Mouse (Mus musculus) midbrain, embryonic 13.5 days (tissue): ENCODE results near the gene Mecom. TPM values are rescaled to one million over a fixed set of nuclear protein-coding genes. Genes with fewer than 3 reads are reported as not detected.

ENCODE experiments used
- ATAC-seq: fragments of 200-750 bp; cut with Nextera tagmentation; 2 replicates; pipeline ENCODE4 v1.8.0; 2017; ENCODE audit warnings: mild to moderate bottlenecking, moderate TSS enrichment, moderate library complexity
- H3K27ac ChIP-seq: fragments of 300-500 bp; sonication (generic); 2 replicates; pipeline ENCODE4 v1.5.1; 2015; ENCODE audit warnings: inconsistent platforms, mild to moderate bottlenecking, moderate library complexity
- H3K27me3 ChIP-seq: fragments of 300-500 bp; sonication (generic); 2 replicates; pipeline ENCODE4 v1.6.1; 2015; ENCODE audit warnings: mild to moderate bottlenecking, inconsistent platforms
- H3K36me3 ChIP-seq: fragments of 300-500 bp; sonication (generic); 2 replicates; pipeline ENCODE4 v1.6.1; 2015; ENCODE audit warnings: mild to moderate bottlenecking, inconsistent platforms
- H3K4me1 ChIP-seq: fragments of 300-500 bp; sonication (generic); replicated peaks from 2 replicates; pipeline ENCODE4 v1.6.1; 2015; ENCODE audit warnings: inconsistent platforms
- H3K4me2 ChIP-seq: fragments of 300-500 bp; sonication (generic); replicated peaks from 2 replicates; pipeline ENCODE4 v1.6.1; 2015; ENCODE audit warnings: moderate library complexity, mild to moderate bottlenecking, inconsistent platforms
- H3K4me3 ChIP-seq: fragments of 300-500 bp; sonication (generic); replicated peaks from 2 replicates; pipeline ENCODE4 v1.5.1; 2015; ENCODE audit warnings: mild to moderate bottlenecking, inconsistent platforms
- H3K9ac ChIP-seq: fragments of 300-500 bp; sonication (generic); replicated peaks from 2 replicates; pipeline ENCODE4 v1.6.1; 2015; ENCODE audit warnings: mild to moderate bottlenecking, inconsistent platforms
- H3K9me3 ChIP-seq: fragments of 300-500 bp; sonication (generic); 2 replicates; pipeline ENCODE4 v1.6.1; 2016; ENCODE audit warnings: mild to moderate bottlenecking, inconsistent platforms
- WGBS: fragments of 180-500 bp; shearing (Covaris S2); methylation state at CpG from one replicate; pipeline ENCODE4 v1.1.7; 2015; 5-methylcytosine and 5-hydroxymethylcytosine counted together
- polyA plus RNA-seq: library from polyadenylated mRNA; unstranded; fragments of >200 nt; fragmentation: Nextera tagmentation; extraction: Ambion mirVana; gene quantifications from 2 replicates; pipeline ENCODE4 v1.2.1, GENCODE M21; 2015

Gene Mecom
- polyA plus RNA-seq, 1 experiment from 2014 or later = 11.1 TPM

- no peaks in the 10 kb centered on the region for H3K36me3 ChIP-seq
- H3K27me3 ChIP-seq = no peaks in the 10 kb centered on the region
- no peak overlapping the region for H3K4me2 ChIP-seq
- H3K9ac ChIP-seq = no peak overlapping the region
- H3K27ac ChIP-seq = no peak overlapping the region
- H3K9me3 ChIP-seq = no peaks in the 10 kb centered on the region
- no peaks in the 10 kb centered on the region for H3K4me1 ChIP-seq
- no peak for ATAC-seq
- 89% methylated on average over 3 of the region's 3 CpGs for WGBS
- H3K4me3 ChIP-seq = no peak overlapping the region
Observed at GRCm38 (mm10) chr3:30091860-30092259, 455.9 kb downstream of the Mecom start.

DNA sequence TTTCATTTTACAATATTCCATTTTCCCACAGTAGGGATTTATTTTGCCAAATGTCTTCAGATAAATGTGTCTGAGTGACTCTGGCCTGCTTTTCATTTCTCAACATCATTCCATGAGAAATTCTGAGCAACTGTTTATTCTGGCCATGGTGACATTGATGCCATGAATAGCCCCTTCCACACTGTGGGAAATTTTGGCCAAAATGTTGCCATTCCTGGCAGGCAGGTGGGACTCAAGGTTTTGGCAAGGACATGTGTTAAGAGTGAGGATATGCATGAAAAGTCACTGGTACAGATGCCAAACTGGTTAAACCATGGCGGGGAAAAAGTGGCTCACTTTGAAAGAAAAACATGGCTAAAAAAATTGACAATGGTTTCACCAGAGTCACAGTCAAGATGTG, 456.4 kb downstream of the Mecom start:
- H3K36me3 ChIP-seq = no peaks in the 10 kb centered on the region
- no peaks in the 10 kb centered on the region for H3K4me1 ChIP-seq
- no peak for ATAC-seq
- H3K9ac ChIP-seq = no peak overlapping the region
- no peaks in the 10 kb centered on the region for H3K27me3 ChIP-seq
- H3K27ac ChIP-seq = no peak overlapping the region
- no peak overlapping the region for H3K4me3 ChIP-seq
- H3K4me2 ChIP-seq = no peak overlapping the region
- H3K9me3 ChIP-seq = no peaks in the 10 kb centered on the region
- 79% methylated on average over 1 of the region's 1 CpGs for WGBS

- Histone ChIP-seq H3K9me3 (no peaks in the 10 kb centered on the region), H3K27ac (no peak overlapping the region), H3K4me1 (0 out of 2 replicates have a peak, but pooled peaks cover 2% of the 10 kb centered on the region), H3K27me3 (no peaks in the 10 kb centered on the region), H3K4me3 (no peak overlapping the region), H3K36me3 (no peaks in the 10 kb centered on the region), H3K9ac (no peak overlapping the region), H3K4me2 (no peak overlapping the region)
- WGBS = 84% methylated on average over 6 of the region's 6 CpGs
- ATAC-seq = no peak
Observed at GRCm38 (mm10) chr3:30086139-30086538, 461.7 kb downstream of the Mecom start.

DNA sequence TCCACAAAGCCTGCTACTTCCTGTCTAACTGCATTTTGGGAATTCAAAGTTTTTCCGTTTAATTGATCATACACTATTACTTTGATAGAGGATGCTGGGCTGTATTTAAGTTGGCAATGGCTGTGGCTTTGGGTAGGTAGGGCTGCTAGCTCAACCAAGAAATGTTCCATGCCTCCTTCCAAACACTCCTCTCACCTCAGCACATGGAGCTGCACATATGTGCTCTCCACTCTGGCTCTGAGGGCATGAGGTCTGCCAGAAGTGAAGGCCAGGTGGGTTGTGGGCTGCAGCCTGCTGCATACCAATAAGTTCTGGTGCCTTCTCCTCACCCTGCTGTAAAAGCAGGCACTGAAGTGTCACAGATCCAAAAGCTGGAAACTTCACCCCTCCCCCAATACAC, 464.0 kb downstream of the Mecom start:
- no peak overlapping the region for H3K9ac ChIP-seq
- H3K36me3 ChIP-seq = no peaks in the 10 kb centered on the region
- no peak overlapping the region for H3K27ac ChIP-seq
- no peak for ATAC-seq
- H3K4me2 ChIP-seq = no peak overlapping the region
- H3K27me3 ChIP-seq = no peaks in the 10 kb centered on the region
- WGBS = 88% methylated on average over 1 of the region's 1 CpGs
- no peaks in the 10 kb centered on the region for H3K9me3 ChIP-seq
- H3K4me1 ChIP-seq = 0 out of 2 replicates have a peak, but pooled peaks cover 2% of the 10 kb centered on the region
- H3K4me3 ChIP-seq = no peak overlapping the region

GRCm38 (mm10) chr3:30083268-30083667, 464.5 kb downstream of the Mecom start:
- H3K9ac ChIP-seq = no peak overlapping the region
- WGBS = 90% methylated on average over 9 of the region's 9 CpGs
- H3K4me3 ChIP-seq = no peak overlapping the region
- H3K9me3 ChIP-seq = no peaks in the 10 kb centered on the region
- ATAC-seq = no peak
- no peak overlapping the region for H3K27ac ChIP-seq
- no peaks in the 10 kb centered on the region for H3K27me3 ChIP-seq
- H3K4me1 ChIP-seq = 0 out of 2 replicates have a peak, but pooled peaks cover 2% of the 10 kb centered on the region
- no peak overlapping the region for H3K4me2 ChIP-seq
- no peaks in the 10 kb centered on the region for H3K36me3 ChIP-seq

DNA sequence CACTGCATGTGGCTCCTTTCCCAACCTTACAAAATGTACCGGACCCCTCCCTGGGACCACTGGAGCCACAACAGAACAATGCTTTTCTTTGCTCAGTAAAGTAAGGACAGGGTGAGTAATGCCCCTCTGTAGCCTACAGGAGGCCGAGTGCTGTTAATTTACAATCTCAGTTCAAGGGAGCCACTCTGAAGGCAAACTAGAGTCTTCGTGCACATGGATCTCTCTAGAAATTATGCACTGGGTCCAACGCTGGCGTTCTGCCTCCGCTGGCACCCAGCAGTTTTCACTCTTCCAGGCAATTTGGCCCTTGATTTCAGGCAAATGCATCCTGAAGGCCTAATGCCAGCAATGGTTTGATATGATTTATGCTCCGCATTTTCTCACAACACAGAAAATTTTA, 467.0 kb downstream of the Mecom start:
- H3K27ac ChIP-seq = no peak overlapping the region
- H3K4me3 ChIP-seq = no peak overlapping the region
- H3K4me1 ChIP-seq = 0 out of 2 replicates have a peak, but pooled peaks cover 2% of the 10 kb centered on the region
- no peak overlapping the region for H3K4me2 ChIP-seq
- no peaks in the 10 kb centered on the region for H3K9me3 ChIP-seq
- WGBS = 84% methylated on average over 7 of the region's 7 CpGs
- H3K27me3 ChIP-seq = no peaks in the 10 kb centered on the region
- no peak overlapping the region for H3K9ac ChIP-seq
- no peaks in the 10 kb centered on the region for H3K36me3 ChIP-seq
- ATAC-seq = no peak

DNA sequence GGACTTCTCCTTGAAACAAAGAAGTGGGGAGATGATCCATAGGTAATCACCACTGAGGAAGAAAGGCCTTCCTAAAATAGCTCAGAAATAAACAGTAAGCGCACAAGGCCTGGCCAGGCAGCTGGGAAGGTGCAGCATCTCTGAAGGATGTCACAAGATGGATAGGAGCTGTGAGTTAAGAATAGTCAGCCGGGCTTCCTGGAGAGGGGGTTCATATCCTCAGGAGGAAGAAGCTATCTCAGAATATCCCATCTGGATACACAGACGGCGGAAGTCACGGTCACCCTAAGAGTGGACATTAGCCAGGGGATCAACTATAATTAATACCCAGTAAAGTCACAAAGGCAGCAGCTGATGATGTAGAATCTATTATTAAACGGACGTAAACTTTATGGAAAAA, 471.3 kb downstream of the Mecom start:
- peaks cover 4% of the 10 kb centered on the region; the same call in 1 of the 2 replicates for H3K4me1 ChIP-seq
- H3K9ac ChIP-seq = no peak overlapping the region
- no peak for ATAC-seq
- H3K9me3 ChIP-seq = no peaks in the 10 kb centered on the region
- H3K36me3 ChIP-seq = no peaks in the 10 kb centered on the region
- no peak overlapping the region for H3K4me3 ChIP-seq
- no peaks in the 10 kb centered on the region for H3K27me3 ChIP-seq
- no peak overlapping the region for H3K27ac ChIP-seq
- WGBS = 95% methylated on average over 7 of the region's 7 CpGs
- no peak overlapping the region for H3K4me2 ChIP-seq

DNA sequence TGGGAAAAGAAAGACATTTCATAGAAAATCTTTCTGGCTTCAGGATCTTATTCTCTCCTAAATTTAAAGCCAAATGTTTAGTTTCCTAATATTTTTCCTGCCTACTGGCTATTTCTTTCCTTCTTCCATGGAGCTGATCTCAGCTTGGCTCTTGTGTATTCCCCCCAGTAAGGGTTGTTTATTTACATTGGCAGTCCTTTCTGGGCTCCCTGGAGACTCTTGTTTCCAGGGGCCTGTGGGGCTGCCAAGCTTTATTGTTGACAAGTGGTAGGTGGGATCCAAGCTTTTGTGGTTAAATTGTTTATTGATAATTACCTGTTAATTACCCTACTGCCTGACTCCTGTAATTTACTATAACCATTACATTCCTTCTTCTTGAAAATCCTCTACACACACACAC, 476.5 kb downstream of the Mecom start:
- Histone ChIP-seq H3K9me3 (no peaks in the 10 kb centered on the region), H3K27me3 (no peaks in the 10 kb centered on the region), H3K4me2 (no peak overlapping the region), H3K9ac (no peak overlapping the region), H3K36me3 (no peaks in the 10 kb centered on the region), H3K4me1 (peaks cover 4% of the 10 kb centered on the region; the same call in 1 of the 2 replicates), H3K4me3 (no peak overlapping the region), H3K27ac (no peak overlapping the region)
- no peak for ATAC-seq

- H3K4me2 ChIP-seq = no peak overlapping the region
- no peak overlapping the region for H3K27ac ChIP-seq
- 82% methylated on average over 7 of the region's 7 CpGs for WGBS
- H3K4me3 ChIP-seq = no peak overlapping the region
- no peaks in the 10 kb centered on the region for H3K4me1 ChIP-seq
- no peaks in the 10 kb centered on the region for H3K27me3 ChIP-seq
- ATAC-seq = no peak
- H3K9me3 ChIP-seq = no peaks in the 10 kb centered on the region
- no peaks in the 10 kb centered on the region for H3K36me3 ChIP-seq
- no peak overlapping the region for H3K9ac ChIP-seq
Observed at GRCm38 (mm10) chr3:30066519-30066918, 481.3 kb downstream of the Mecom start.

- WGBS = 95% methylated on average over 7 of the region's 7 CpGs
- Histone ChIP-seq H3K9ac (no peak overlapping the region), H3K27me3 (no peaks in the 10 kb centered on the region), H3K4me3 (no peak overlapping the region), H3K4me1 (no peaks in the 10 kb centered on the region), H3K36me3 (no peaks in the 10 kb centered on the region), H3K9me3 (no peaks in the 10 kb centered on the region), H3K27ac (no peak overlapping the region), H3K4me2 (no peak overlapping the region)
- ATAC-seq = no peak
Observed at GRCm38 (mm10) chr3:30060058-30060457, 487.8 kb downstream of the Mecom start.

- H3K4me3 ChIP-seq = no peak overlapping the region
- no peak for ATAC-seq
- H3K36me3 ChIP-seq = no peaks in the 10 kb centered on the region
- H3K4me1 ChIP-seq = no peaks in the 10 kb centered on the region
- WGBS = 89% methylated on average over 4 of the region's 4 CpGs
- H3K27ac ChIP-seq = no peak overlapping the region
- H3K9me3 ChIP-seq = no peaks in the 10 kb centered on the region
- H3K4me2 ChIP-seq = no peak overlapping the region
- H3K27me3 ChIP-seq = no peaks in the 10 kb centered on the region
- no peak overlapping the region for H3K9ac ChIP-seq
Observed at GRCm38 (mm10) chr3:30059615-30060014, 488.2 kb downstream of the Mecom start.

- Histone ChIP-seq H3K27me3 (no peaks in the 10 kb centered on the region), H3K9me3 (no peaks in the 10 kb centered on the region), H3K27ac (no peak overlapping the region), H3K36me3 (no peaks in the 10 kb centered on the region), H3K4me1 (no peaks in the 10 kb centered on the region), H3K9ac (no peak overlapping the region), H3K4me3 (no peak overlapping the region), H3K4me2 (no peak overlapping the region)
- ATAC-seq = no peak
- WGBS = 91% methylated on average over 6 of the region's 6 CpGs
Observed at GRCm38 (mm10) chr3:30051287-30051686, 496.5 kb downstream of the Mecom start.

DNA sequence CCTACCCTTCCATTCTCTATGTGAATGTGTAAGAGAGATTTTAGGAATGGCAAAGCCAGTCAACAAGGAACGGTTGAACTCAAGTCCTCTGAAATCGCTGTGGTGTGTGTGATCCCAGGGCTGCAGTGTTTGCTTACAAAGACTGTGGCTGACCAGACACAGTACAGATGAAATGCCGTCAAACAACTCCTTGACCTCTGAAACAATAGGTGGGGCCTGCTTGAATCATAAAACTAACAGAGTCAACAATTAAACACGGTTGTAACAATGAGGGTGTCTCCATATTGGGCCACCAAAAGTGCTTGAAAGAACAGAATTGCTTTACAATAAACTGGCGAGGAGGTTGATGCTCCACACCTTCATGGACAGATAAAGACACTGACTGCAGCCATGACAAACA, 497.0 kb downstream of the Mecom start:
- Histone ChIP-seq H3K9ac (no peak overlapping the region), H3K36me3 (no peaks in the 10 kb centered on the region), H3K4me3 (no peak overlapping the region), H3K27me3 (no peaks in the 10 kb centered on the region), H3K4me2 (no peak overlapping the region), H3K9me3 (no peaks in the 10 kb centered on the region), H3K4me1 (no peaks in the 10 kb centered on the region), H3K27ac (no peak overlapping the region)
- ATAC-seq = no peak
- WGBS = 75% methylated on average over 5 of the region's 5 CpGs
